Mouse (Mus musculus) liver (tissue): ENCODE results near the gene Scpep1.

Source experiments
- DNase-seq: peaks from one replicate; pipeline ENCODE4 v3.0.0-alpha.2; 2020; ENCODE audit warnings: mixed read lengths

The Scpep1 gene

DNA sequence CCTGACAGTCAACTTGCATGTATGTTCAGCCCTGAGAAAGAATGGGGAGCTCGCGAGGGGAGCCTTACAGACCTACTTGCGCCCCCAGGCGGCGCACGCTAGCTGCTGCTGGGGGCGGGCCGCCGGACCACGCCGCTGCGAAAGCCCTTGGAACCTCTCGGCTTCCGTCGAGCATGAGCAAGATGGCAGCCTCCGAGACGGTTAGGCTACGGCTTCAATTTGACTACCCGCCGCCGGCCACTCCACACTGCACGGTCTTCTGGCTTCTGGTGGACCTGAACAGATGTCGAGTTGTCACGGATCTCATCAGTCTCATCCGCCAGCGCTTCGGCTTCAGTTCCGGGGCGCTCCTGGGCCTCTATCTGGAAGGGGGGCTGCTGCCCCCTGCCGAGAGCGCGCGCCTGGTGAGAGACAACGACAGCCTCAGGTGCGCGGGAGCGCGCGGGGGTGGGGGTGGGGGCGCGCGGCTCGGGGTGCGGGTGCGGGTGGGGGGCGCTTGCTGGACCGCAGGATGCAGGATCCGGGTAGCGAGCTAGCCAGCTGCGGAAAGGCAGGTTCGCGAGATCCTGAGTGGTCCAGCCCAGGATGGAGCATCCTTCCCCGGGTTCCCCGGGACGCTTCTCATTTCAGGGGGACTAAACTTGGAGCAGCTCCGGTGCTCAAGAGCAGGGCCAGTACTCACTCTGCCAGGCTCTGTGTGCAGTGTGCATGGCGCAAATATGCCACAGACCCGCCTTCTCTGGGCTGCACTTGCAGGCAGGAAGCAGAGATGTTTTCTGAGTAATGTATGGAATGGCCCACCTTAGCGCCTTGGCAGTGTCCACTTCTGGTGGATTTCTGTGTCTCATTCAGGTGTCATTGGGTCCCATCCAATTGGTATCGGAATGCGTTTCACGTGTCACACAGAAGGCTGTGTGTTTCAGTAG is 18.8 kb upstream of the Scpep1 start:
- peak; percentile 91 for DNase-seq

DNA sequence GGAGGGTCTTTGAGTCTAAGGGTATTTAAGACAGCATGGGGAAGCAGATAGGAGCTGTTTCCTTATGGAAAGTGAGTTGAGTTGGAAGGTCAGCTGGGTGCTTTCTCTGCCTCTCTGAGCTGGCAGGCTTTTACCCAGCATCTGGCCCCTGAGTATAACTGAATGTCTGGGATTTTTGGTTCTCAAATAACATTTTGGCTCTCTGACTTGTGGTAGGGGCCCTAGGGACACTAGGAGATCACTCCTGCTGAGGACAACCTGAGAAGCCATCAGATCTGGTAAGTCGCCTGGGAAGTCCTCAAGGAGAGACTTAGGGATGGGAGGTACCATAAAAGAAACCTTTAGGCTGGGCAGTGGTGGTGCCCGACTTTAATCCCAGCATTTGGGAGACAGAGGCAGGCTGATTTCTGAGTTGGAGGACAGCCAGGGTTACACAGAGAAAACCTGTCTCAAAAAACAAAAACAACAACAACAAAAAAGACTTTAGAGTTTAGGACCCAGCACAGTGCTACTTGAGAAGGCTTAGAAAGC is 15.0 kb upstream of the Scpep1 start, which contains the start of gene Coil:
Gene Coil (plus strand): TSS at position 51 of the 531 bp plus-strand sequence.
- DNase-seq: no peak

DNA sequence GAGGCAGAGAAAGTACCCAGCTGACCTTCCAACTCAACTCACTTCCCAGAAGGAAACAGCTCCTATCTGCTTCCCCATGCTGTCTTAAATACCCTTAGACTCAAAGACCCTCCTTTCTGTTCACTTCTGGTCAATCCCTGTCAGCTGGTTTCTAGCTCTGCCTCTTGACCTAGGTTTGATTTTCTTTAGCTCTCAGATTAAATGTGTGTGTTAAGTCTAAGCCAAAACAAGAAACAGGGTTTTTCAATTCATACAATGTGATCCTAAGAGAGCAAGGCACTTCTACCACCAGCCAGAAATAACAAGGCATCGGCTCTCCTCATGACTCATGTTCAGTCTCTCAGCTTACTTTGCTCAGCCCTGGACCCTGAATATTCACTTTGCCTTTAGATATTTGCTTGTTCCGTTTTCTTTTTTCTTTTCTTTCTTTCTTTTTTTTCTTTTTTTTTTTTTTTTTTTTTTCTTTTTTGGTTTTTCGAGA is 11.7 kb upstream of the Scpep1 start, which contains the start of gene Elobl:
Gene Elobl (minus strand): TSS at position 51 of the 481 bp plus-strand sequence.
- DNase-seq: no peak

DNA sequence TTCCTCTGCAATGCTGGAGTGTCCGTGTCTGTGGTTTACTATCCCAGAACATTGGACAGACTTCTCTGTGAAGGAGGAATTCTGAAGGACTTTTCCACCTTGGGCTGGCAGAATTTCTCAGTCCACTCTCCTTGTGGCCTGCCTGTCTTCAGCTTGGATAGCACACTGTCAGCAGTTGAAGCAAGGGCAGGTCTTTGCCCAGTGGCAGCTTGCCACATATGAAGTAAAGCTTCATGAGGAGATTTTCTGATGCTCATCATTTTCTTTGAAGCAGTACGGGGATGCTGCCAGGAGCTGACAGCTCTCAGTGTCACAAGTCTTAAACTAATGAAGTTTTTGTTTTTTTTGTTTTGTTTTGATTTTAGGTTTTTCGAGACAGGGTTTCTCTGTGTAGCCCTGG is 3.6 kb upstream of the Scpep1 start:
- no peak for DNase-seq

DNA sequence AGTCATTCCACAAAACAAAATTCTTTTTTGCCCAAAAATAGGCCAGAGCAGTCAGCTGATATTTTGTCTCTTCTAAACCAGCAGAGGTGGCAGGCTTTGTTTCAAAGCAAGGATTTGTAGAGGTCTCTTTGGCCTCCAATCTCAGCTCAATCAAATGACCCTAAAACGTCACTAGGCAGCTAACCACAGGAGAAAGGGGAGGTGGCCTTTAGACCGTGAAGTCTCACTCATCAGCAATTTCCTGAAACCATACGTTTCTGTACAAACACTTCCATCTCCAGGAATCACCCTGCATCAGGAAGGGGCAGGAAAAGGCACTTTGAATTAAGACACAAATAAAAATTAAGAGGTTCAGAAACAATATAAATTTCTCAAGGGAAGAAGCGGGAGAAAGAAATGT is 462 bp downstream of the Scpep1 start:
- DNase-seq: no peak

DNA sequence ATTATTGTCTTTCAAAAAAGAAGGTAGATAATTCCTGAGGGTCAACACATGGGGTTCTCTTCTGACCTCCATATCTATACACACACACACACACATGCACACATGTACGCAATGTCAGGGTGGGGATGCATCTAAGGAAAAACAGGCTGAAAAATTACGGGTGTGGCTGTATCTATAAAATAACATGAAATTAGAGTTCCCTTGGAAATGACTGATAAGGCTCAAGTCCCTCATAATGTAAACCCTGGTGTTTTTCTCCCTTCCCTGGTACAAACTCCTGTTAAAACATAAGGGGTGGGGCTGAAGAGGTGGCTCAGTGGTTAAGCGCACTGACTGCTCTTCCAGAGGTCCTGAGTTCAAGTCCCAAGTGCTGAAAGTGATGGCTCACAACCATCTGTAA is 1.7 kb downstream of the Scpep1 start:
- DNase-seq: no peak

DNA sequence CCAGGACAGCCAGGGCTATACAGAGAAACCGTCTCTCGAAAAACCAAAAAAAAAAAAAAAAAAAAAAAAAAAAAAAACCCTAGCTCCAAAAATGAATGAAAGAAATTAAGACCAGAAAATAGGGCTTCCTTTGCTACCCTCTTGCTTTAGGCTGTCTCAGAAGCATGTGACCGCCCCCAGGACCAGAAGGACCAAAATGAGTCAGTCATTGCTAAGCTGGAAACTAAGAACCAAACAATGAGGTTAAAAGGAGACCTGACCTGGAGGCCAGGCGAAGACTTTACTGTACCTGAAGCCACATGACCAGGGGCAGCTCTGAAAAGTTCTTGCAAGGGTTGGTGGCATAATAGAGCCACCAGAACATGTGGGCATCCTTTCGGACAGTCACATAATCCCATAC is 3.1 kb downstream of the Scpep1 start:
- DNase-seq: no peak

DNA sequence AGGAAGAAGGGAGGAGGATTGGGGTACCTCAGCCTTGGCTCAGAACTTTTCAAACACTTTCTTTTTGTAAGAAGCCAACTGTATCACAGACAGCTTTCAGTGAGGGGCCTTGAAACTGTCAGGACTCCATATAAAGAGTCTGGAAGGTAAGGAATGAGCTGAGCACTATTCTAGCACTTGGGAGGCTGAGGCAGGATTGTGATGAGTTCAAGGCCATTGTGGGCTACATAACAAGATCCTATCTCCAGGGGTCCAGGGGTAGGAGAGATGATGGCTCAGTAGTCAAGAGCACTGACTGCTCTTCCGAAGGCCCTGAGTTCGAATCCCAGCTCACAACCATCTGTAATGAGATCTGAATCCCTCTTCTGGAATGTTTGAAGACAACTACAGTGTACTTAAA is 3.7 kb downstream of the Scpep1 start:
- DNase-seq: no peak

DNA sequence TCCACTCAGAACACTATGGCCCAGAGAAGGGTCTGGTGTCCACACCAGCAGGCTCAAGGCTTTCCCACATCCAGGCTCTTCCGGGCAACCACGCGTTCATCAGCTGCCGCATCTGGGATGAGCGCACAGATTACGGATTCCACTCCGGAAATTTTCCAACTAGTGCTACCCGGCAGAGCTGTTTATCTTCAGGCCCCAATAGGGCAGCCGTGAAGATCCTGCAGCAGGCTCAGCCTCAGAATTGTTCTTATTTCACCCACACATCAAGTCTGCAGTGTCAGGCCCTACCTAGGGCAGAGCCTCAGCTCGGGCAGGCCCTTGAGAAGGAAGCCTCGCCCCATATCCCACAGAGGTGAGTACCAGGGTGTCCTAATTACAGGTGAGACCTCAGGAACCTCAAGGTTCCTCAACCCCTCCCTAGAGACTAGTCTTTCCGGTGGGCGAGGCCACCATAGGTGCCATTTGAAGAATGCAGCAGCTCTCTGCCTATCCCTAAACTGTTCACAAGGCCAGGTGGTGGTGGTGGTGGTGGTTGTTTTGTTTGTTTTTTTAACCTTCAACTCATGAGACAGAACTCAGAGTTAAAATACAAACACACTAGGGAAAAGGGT is 4.5 kb downstream of the Scpep1 start:
- no peak for DNase-seq

DNA sequence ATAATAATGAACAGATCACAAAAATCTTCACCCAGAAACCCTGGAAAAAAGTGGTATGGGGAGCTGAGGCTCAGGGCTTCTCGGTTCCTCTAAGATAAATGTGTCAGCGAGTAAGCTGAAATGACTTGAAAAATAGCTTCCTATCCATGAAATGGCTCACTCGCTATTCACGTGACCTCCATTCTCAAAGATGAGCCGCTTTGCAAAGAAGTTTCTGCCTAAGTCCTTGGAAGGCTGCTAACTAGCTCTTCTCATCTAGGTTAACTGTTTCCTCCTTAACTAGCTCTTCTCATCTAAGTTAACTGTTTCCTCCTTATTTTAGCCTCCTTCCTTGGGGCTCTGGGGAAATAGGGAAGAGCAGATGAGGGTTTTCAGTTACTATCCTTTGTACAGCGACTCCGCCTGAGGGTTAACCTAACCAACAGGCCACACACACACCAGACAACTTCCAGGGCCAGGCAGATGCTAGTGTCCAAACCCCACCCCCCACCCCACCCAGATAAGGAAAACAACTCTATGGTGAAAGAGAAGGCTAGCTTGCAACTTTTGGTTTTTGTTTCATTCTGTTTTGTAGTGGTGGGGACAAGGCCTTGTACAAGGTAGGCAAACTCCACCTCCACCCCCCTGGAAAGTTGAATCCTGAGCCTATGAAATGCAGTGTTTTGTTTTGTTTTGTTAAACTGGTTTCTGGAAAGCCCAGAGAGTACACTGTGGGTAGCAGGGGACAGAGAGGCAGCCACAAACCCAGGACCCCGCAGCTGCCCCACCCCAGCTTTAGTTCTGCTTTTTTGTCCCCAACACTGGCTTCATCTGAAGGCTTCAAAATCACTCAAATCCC is 5.2 kb downstream of the Scpep1 start:
- no peak for DNase-seq

DNA sequence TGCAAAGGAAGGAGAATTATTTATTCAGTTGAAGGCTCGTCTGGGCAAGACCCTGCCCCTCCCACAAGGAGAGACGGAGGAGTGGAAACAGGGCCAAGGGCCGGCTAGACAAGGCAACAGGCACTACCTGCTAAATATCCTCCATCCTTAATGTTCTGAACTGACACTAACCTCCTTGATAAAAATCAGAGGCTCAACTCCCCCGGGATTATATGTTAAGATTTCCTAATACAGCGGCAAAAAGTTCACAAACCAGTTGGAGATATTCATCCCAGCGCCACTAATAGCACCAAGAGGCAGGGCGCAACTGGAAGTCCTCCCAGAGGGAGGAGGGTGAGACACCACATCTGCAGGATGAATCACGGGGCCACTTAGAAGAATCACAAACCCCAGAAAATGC is 6.4 kb downstream of the Scpep1 start:
- DNase-seq: no peak

DNA sequence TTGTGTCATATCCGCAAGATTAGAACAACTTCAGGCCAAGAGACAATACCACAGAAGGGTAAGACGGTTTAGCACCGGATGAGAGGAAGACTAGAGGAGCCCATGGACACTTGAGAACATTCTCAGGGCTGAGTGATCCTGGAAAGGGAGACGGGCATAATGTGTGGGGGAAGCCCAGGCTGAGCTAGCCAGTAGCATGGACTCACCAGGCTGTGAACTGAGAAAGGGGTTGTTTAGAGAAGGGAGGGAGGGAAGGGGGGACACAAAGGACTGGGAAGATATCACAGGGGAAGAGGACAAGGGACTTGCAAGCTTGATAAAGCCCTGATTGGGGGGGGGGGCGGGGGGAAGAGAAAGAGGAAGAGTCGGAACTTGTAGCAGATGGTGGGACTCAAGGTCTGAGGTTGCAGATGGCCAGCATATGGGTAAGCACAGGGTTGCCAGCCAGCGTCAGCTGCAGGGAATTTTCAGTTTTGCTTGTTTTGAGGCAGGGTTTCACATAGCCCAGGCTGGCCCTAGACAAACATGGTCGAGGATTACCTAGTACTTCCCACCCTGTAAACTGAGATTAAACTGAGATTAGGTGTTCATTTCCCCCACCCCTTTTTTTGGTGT is 9.2 kb downstream of the Scpep1 start:
- DNase-seq: no peak

DNA sequence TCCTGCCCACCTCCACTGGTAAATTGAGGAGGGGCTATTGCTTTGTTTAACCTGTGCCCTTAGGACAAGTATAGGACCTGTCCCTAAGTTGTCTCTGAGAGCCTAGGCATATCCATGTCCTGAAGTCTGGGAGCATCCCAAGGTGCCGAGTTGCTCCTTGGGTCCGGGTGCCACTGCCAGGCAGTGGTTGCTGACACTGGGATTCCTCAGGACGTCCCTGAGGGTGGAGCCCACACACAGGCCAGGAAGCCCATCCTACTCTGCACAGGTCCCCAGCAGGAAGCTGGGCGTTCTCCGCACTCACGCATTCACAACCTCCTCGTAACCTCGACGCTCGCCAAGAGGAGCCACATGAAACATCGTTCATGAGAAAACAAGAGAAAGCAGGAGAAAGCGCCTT is 13.8 kb downstream of the Scpep1 start:
- no peak for DNase-seq

DNA sequence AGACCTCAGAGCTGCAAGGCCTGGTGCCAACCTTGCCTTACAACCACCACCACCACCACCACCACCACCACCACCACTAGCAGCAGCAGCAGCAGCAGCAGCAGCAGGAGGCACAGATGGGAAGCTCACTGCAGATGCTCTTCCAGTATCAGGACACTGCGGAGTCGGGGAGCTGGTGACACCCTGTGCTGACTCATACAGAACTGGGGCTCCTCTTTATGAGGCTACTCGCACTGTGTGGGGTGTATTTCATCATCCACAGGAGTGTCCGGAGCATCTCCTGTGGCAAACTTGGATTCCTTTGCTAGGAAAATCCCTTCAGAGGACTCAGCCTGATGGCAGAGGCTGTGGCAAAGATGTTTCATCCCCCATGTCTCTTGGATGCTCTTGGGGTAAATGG is 15.6 kb downstream of the Scpep1 start:
- DNase-seq: no peak

DNA sequence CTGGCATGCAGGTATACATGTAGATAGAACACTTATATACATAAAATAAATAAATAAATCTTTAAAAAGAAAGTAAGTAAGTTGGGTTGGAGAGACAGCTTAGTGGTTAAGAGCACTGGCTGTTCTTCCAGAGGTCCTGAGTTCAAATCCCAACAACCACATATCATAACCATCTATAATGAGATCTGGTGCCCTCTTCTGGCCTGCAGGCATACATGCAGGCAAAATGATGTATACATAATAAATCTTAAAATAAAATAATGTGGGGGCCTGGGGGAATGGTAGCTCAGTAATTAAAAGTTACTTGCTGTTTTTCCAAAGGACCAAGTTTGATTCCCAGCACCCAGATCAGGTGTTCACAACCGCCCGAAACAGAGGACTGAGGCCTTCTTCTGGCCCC is 16.5 kb downstream of the Scpep1 start:
- no peak for DNase-seq

DNA sequence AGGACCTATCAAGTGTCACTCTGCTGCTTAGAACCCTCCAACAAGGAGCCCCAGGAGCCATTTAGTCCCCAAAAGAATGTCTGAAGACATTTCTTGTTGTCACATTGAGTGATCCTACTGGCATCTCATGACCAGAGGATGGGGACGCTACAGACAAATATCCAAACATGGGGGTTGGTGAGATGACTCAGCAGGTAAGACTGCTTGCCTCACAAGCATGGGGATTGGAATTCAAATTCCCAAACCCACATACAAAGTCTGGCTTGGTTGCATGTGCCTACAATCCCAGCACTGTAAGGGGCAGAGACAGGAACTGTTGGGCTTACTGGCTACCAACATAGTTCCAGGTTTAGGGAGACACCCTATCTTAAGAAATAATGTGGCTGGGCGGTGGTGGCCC is 17.4 kb downstream of the Scpep1 start:
- no peak for DNase-seq

DNA sequence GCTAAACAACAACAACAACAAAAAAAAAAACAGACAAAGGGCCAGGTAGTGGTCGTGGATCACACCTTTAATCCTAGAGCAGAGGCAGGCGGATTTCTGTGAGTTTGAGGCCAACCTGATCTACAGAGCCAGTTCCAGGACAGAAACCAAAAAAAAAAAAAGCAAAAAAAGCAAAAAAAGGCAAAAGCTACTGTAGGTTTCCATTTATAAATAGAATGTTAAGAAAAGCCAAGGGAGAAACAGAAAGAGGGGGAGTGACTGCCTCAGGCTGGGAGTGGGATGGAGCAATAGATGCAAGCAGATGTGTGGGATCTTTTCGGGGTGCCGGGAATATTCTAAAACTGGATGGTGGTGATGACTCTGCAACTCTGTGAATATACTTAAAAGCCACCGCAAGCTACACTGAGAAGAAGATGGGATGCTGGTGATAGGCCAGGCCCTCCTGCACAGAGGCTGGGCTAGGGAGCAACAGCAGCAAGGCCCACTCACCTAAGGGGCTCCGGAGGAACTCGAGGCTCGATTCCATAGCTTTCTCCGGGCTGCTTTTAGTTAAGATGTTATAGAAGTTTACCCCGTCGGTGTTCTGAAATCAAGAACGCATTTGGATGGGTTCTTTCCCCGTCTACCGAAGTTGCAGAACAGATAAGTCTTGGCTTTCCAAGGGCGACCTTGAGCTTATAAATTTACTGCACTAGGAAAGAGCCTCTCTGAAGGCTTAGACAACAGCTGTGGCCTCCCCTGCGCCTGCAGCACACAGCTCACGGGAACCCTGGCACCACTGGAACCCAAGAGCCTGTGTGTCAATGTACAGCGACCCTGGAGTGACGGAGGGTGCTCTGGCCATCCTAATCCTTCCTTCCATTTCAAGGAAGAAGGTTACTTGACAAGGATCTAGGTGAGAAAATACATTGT is 20.9 kb downstream of the Scpep1 start:
- no peak for DNase-seq

DNA sequence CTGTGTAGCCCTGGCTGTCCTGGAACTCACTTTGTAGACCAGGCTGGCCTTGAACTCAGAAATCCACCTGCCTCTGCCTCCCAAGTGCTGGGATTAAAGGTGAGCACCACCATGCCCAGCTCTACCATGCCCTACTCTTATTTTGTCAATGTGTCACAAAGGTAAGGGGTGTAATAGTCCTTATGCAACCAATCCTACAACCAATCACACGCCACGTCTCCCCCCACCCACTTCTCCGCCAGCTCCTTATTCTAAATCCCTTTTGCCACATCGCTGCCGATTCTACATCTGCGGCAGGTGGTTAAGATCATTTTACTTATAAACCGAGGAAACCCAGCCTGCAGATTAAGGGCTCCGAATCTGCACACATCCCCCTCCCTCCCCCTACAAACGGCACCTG is 22.2 kb downstream of the Scpep1 start:
- no peak for DNase-seq

DNA sequence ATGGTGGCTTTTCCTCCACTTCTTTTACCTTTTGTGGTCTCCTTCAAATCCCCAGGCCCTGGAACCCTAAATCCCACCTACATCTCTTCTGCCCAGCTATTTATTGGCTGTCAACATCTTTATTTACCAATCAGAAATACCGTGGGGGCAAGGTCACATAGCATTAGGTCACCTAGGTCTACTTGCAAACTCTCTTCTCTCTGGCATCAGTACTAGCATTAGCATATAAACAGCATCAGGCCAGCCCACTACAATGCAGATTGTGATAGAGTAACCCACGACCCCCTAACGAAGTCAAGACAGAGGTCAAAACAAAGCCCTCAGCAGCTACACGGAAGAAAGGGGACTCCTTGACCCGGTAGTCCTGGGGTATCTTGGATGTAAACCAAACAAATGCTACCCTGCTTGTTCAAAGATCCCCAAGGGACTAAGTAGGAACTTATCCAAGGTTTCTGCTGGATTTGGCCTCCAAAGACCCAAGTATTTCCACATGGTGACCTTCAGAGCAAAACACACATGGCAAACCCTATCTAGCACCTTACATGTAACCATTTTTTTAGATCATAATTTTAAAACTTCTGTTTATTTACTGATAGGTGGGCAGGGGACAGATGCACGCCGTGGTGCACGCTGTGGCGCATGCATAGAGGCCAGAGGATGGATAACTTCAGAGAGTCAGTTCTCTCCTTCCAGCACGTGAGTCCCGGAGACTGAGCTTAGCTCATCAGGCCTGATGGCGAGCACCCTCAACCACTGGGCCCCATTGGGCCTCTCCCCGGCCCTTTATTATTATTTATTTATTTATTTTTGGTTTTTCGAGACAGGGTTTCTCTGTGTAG is 23.4 kb downstream of the Scpep1 start:
- DNase-seq: no peak

DNA sequence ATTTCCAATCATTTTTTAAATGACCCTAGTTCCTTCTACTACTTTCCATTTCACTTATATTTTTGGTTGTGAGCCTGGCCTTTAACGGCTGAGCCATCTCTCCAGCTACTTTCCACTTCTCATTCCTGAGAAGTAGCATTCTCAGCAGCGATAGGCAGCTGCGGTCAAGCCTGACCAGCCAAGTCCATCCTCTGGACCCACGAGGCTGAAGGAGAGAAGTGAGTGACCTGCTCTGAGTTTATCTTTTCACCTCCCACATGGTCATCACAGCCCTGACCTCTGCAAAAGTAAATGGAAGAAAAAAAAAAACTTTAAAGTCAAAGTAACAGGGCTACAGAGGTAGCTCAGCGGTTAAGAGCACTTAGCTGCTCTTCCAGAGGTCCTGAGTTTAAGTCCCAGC is 28.7 kb downstream of the Scpep1 start:
- DNase-seq: no peak
